10 mouse cellular contexts compared by ENCODE assay signal in genomic region chrX:168415403-168415802, GRCm38 (mm10).
DNase-seq lines count a peak whose midpoint lies in the region; ATAC-seq and TF ChIP-seq lines count a peak whose summit lies in the region.
"Had no signal": no experiment of that assay in that cellular context is flagged by ENCODE, and none has a peak within 500 bp of the region (broad histone marks: within the 10 kb centered on the region; RNA-seq: fewer than 3 reads in every experiment).

No protein-coding gene starts in this region.

- no peak overlapping the region for H3K4me2 ChIP-seq in forebrain, embryonic 14.5 days (ENCODE audit: low read length)
- no peak overlapping the region for H3K4me2 ChIP-seq in forebrain, embryonic 12.5 days
- H3K4me2 ChIP-seq in limb, embryonic 14.5 days (replicated peaks; ENCODE audit: low read depth, low read length, severe bottlenecking) = no peak overlapping the region
- H3K4me2 ChIP-seq: liver, embryonic 13.5 days had no signal

- H3K36me3 ChIP-seq in forebrain, embryonic 14.5 days (ENCODE audit: control insufficient read depth, insufficient read depth, low read length) = no peaks in the 10 kb centered on the region
- no peaks in the 10 kb centered on the region for H3K36me3 ChIP-seq in forebrain, embryonic 12.5 days (replicated peaks)
- no peaks in the 10 kb centered on the region for H3K36me3 ChIP-seq in limb, embryonic 14.5 days (ENCODE audit: control insufficient read depth, insufficient read depth, low read length)
- no peaks in the 10 kb centered on the region for H3K36me3 ChIP-seq in limb, embryonic 10.5 days
- H3K36me3 ChIP-seq: liver, embryonic 13.5 days had no signal

- 35% methylated on average over 3 of the region's 3 CpGs for WGBS in forebrain, embryonic 14.5 days
- 36% methylated on average over 3 of the region's 3 CpGs for WGBS in forebrain, embryonic 12.5 days
- 27% methylated on average over 3 of the region's 3 CpGs for WGBS in limb, embryonic 14.5 days
- WGBS in limb, embryonic 10.5 days = 28% methylated on average over 3 of the region's 3 CpGs

- H3K9me3 ChIP-seq in forebrain, embryonic 14.5 days (replicated peaks; ENCODE audit: control insufficient read depth, low read length) = no peaks in the 10 kb centered on the region
- H3K9me3 ChIP-seq in forebrain, embryonic 12.5 days = no peaks in the 10 kb centered on the region
- no peaks in the 10 kb centered on the region for H3K9me3 ChIP-seq in limb, embryonic 14.5 days (ENCODE audit: control insufficient read depth, low read length)
- H3K9me3 ChIP-seq in limb, embryonic 10.5 days (replicated peaks) = no peaks in the 10 kb centered on the region
- H3K9me3 ChIP-seq: liver, embryonic 13.5 days had no signal

- DNase-seq in forebrain, embryonic 14.5 days (ENCODE audit: low spot score) = peak; percentile 69
- peak; percentile 5 for DNase-seq in limb, embryonic 14.5 days (ENCODE audit: low spot score)
- no peak for DNase-seq in limb, embryonic 10.5 days (ENCODE audit: low spot score)
- DNase-seq in ZHBTc4 (ENCODE audit: low read depth, low spot score) (peak; percentile 48), MN1 (ENCODE audit: low spot score) (no peak)
- DNase-seq in kidney, postnatal 4 days = no peak
- DNase-seq: liver, embryonic 13.5 days; right cerebral cortex, postnatal 25 days had no signal

- H3K27ac ChIP-seq in forebrain, embryonic 14.5 days (ENCODE audit: low read depth, low read length) = no peak overlapping the region
- H3K27ac ChIP-seq in forebrain, embryonic 12.5 days = no peak overlapping the region
- H3K27ac ChIP-seq in limb, embryonic 14.5 days (replicated peaks; ENCODE audit: low read depth, low read length) = no peak overlapping the region
- H3K27ac ChIP-seq in limb, embryonic 10.5 days = no peak overlapping the region
- H3K27ac ChIP-seq: liver, embryonic 13.5 days had no signal

- no peak for TF ChIP-seq POLR2A in limb, embryonic 14.5 days (IDR thresholded peaks at IDR 0.05; ENCODE audit: borderline replicate concordance, extremely low read depth, insufficient read depth, insufficient read length)

- H3K9ac ChIP-seq in forebrain, embryonic 14.5 days (ENCODE audit: low read length) = no peak overlapping the region
- no peak overlapping the region for H3K9ac ChIP-seq in forebrain, embryonic 12.5 days
- no peak overlapping the region for H3K9ac ChIP-seq in limb, embryonic 14.5 days (ENCODE audit: low read depth, low read length, severe bottlenecking)
- H3K9ac ChIP-seq: liver, embryonic 13.5 days had no signal

- H3K4me1 ChIP-seq in forebrain, embryonic 14.5 days (ENCODE audit: control insufficient read depth, insufficient read depth, low read length) = no peaks in the 10 kb centered on the region
- H3K4me1 ChIP-seq in forebrain, embryonic 12.5 days = no peaks in the 10 kb centered on the region
- no peaks in the 10 kb centered on the region for H3K4me1 ChIP-seq in limb, embryonic 14.5 days (ENCODE audit: control insufficient read depth, insufficient read depth, low read length)
- no peaks in the 10 kb centered on the region for H3K4me1 ChIP-seq in limb, embryonic 10.5 days
- H3K4me1 ChIP-seq: liver, embryonic 13.5 days had no signal

- ATAC-seq in forebrain, embryonic 14.5 days = no peak
- no peak for ATAC-seq in forebrain, embryonic 12.5 days (ENCODE audit: low FRiP score)
- no peak for ATAC-seq in limb, embryonic 14.5 days (ENCODE audit: low FRiP score, low read depth)
- peak; percentile 77 for ATAC-seq in megakaryocyte-erythroid progenitor cell, adult 5-6 weeks (replicated peaks; ENCODE audit: low FRiP score, low TSS enrichment, poor library complexity, severe bottlenecking)

- no peak overlapping the region for H3K4me3 ChIP-seq in forebrain, embryonic 14.5 days (ENCODE audit: low read depth, low read length)
- no peak overlapping the region for H3K4me3 ChIP-seq in forebrain, embryonic 12.5 days (replicated peaks)
- H3K4me3 ChIP-seq in limb, embryonic 14.5 days (replicated peaks; ENCODE audit: low read length) = no peak overlapping the region
- H3K4me3 ChIP-seq in limb, embryonic 10.5 days = no peak overlapping the region
- H3K4me3 ChIP-seq: liver, embryonic 13.5 days had no signal

- no peaks in the 10 kb centered on the region for H3K27me3 ChIP-seq in forebrain, embryonic 14.5 days (replicated peaks; ENCODE audit: control insufficient read depth, insufficient read depth, low read length)
- H3K27me3 ChIP-seq in forebrain, embryonic 12.5 days = peaks cover 5% of the 10 kb centered on the region; the same call in 1 of the 2 replicates
- H3K27me3 ChIP-seq in limb, embryonic 14.5 days (ENCODE audit: control insufficient read depth, insufficient read depth, low read length) = no peaks in the 10 kb centered on the region
- peaks cover 53% of the 10 kb centered on the region; the same call in 1 of the 2 replicates for H3K27me3 ChIP-seq in limb, embryonic 10.5 days (ENCODE audit: low read depth, poor library complexity, severe bottlenecking)
- H3K27me3 ChIP-seq: liver, embryonic 13.5 days had no signal

Comparison
In these comparisons a context has a peak if more than half of its experiments do, and no peak if none do; other contexts are left out.
1. DNase-seq: peak in forebrain, embryonic 14.5 days (single experiment), limb, embryonic 14.5 days (single experiment) and ZHBTc4 (single experiment); none in limb, embryonic 10.5 days (single experiment), MN1 (single experiment) and kidney, postnatal 4 days (0 of 2).